Mouse (Mus musculus): ENCODE results near the gene Flnb. TPM values are rescaled to one million over a fixed set of nuclear protein-coding genes. Genes with fewer than 3 reads are reported as not detected.

Flnb gene
- polyA plus RNA-seq, 1 experiment, result 326 TPM

DNA sequence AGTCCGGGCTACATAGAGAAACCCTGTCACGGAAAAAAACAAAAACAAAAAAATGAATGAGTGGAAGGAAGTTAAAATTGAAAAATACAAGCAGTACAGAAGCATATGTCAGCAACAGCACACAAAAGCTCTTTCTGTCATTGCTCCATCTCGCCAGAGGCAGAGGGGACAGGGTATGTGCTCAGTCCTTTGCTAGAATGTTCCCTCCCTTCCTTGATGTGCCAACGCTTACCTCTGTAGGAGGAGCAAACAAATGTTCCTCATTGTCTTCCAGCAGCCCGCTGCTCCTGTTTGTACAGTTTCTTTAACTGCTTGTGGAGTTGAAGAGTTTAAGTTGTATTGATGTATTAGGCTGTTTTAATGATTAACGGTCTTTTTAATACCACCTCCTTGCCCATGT lies 37.3 kb downstream of the Flnb start:
- Histone ChIP-seq H3K36me3 (ENCODE audit: control insufficient read depth, insufficient read depth, low read length, poor library complexity, severe bottlenecking) (no peaks in the 10 kb centered on the region), H3K9me3 (replicated peaks; ENCODE audit: control insufficient read depth, insufficient read depth, low read length, poor library complexity, severe bottlenecking) (no peaks in the 10 kb centered on the region), H3K27me3 (ENCODE audit: control insufficient read depth, insufficient read depth, low read length, poor library complexity, severe bottlenecking) (no peaks in the 10 kb centered on the region), H3K4me1 (ENCODE audit: control insufficient read depth, insufficient read depth, low read length) (peaks cover 14% of the 10 kb centered on the region), H3K9ac (ENCODE audit: low read depth, poor library complexity, severe bottlenecking) (no peak overlapping the region), H3K27ac (ENCODE audit: insufficient read depth, low read length) (no peak overlapping the region), H3K4me3 (ENCODE audit: low read depth, low read length) (no peak overlapping the region)
- no peak for TF ChIP-seq CTCF (IDR thresholded peaks at IDR 0.05; ENCODE audit: low read depth, low read length)
- TF ChIP-seq EP300 (IDR thresholded peaks at IDR 0.05; ENCODE audit: insufficient read depth, low read depth, low read length), result no peak
- TF ChIP-seq POLR2A (IDR thresholded peaks at IDR 0.05; ENCODE audit: insufficient read depth, low read length), result no peak

DNA sequence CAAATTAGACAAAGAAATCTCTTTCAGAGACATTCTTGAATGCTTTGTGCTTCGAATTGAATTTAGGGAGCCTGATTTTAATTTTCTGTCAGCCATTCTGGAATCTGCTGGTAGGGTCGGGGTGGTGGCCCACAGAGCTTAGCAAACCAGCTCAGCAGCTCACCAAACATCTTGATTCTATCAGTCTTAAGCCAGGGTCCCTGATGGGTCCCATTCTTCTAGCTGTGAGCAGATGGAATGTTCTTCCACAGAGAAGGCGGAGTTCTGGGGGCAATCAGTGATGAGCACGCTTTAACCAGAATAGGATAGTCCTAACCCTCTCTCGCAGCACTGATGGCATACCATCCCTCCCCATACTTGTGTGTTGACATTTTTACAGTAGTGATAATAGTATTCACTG lies 37.7 kb downstream of the Flnb start:
- Histone ChIP-seq H3K27ac (ENCODE audit: insufficient read depth, low read length) (no peak overlapping the region), H3K9ac (ENCODE audit: low read depth, poor library complexity, severe bottlenecking) (no peak overlapping the region), H3K4me1 (ENCODE audit: control insufficient read depth, insufficient read depth, low read length) (peaks cover 14% of the 10 kb centered on the region), H3K9me3 (replicated peaks; ENCODE audit: control insufficient read depth, insufficient read depth, low read length, poor library complexity, severe bottlenecking) (no peaks in the 10 kb centered on the region), H3K4me3 (ENCODE audit: low read depth, low read length) (no peak overlapping the region), H3K27me3 (ENCODE audit: control insufficient read depth, insufficient read depth, low read length, poor library complexity, severe bottlenecking) (no peaks in the 10 kb centered on the region), H3K36me3 (ENCODE audit: control insufficient read depth, insufficient read depth, low read length, poor library complexity, severe bottlenecking) (no peaks in the 10 kb centered on the region)
- no peak for TF ChIP-seq CTCF (IDR thresholded peaks at IDR 0.05; ENCODE audit: low read depth, low read length)
- TF ChIP-seq EP300 (IDR thresholded peaks at IDR 0.05; ENCODE audit: insufficient read depth, low read depth, low read length), result no peak
- no peak for TF ChIP-seq POLR2A (IDR thresholded peaks at IDR 0.05; ENCODE audit: insufficient read depth, low read length)

GRCm38 (mm10) chr14:7856348-7856747 lies 38.6 kb downstream of the Flnb start:
- Histone ChIP-seq H3K27ac (ENCODE audit: insufficient read depth, low read length) (no peak overlapping the region), H3K9ac (ENCODE audit: low read depth, poor library complexity, severe bottlenecking) (no peak overlapping the region), H3K4me1 (ENCODE audit: control insufficient read depth, insufficient read depth, low read length) (peaks cover 14% of the 10 kb centered on the region), H3K4me3 (ENCODE audit: low read depth, low read length) (no peak overlapping the region), H3K36me3 (ENCODE audit: control insufficient read depth, insufficient read depth, low read length, poor library complexity, severe bottlenecking) (no peaks in the 10 kb centered on the region), H3K27me3 (ENCODE audit: control insufficient read depth, insufficient read depth, low read length, poor library complexity, severe bottlenecking) (no peaks in the 10 kb centered on the region), H3K9me3 (replicated peaks; ENCODE audit: control insufficient read depth, insufficient read depth, low read length, poor library complexity, severe bottlenecking) (no peaks in the 10 kb centered on the region)
- no peak for TF ChIP-seq EP300 (IDR thresholded peaks at IDR 0.05; ENCODE audit: insufficient read depth, low read depth, low read length)
- no peak for TF ChIP-seq CTCF (IDR thresholded peaks at IDR 0.05; ENCODE audit: low read depth, low read length)
- no peak for TF ChIP-seq POLR2A (IDR thresholded peaks at IDR 0.05; ENCODE audit: insufficient read depth, low read length)

GRCm38 (mm10) chr14:7857835-7858234 lies 40.1 kb downstream of the Flnb start:
- no peak overlapping the region for H3K27ac ChIP-seq (ENCODE audit: insufficient read depth, low read length)

DNA sequence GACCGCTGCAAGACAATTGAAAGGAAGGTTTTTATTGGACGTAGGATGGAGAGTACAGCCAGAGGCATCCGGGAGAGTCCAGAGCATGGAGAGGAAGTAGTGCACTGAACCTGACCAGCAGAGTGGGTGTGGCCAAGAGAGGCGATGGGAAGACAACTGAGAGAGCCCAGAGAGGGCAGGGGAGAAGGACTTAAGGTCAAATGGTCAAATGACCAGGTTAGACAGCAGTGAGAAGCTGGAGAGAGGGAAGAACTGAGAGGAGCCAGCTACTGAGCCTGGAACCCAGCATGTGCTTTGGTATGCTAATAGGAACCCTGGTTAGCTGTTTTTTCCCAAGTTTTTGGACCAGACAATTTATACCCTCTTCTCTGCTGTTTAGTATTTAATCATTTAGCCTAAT lies 40.7 kb downstream of the Flnb start:
- TF ChIP-seq EP300 (IDR thresholded peaks at IDR 0.05; ENCODE audit: insufficient read depth, low read depth, low read length) (0 out of 2 replicates have a peak, but pooled peaks have one; percentile 50), POLR2A (IDR thresholded peaks at IDR 0.05; ENCODE audit: insufficient read depth, low read length) (no peak), CTCF (IDR thresholded peaks at IDR 0.05; ENCODE audit: low read depth, low read length) (no peak)
- Histone ChIP-seq H3K4me3 (ENCODE audit: low read depth, low read length) (no peak overlapping the region), H3K9me3 (replicated peaks; ENCODE audit: control insufficient read depth, insufficient read depth, low read length, poor library complexity, severe bottlenecking) (no peaks in the 10 kb centered on the region), H3K9ac (ENCODE audit: low read depth, poor library complexity, severe bottlenecking) (no peak overlapping the region), H3K4me1 (ENCODE audit: control insufficient read depth, insufficient read depth, low read length) (peaks cover 12% of the 10 kb centered on the region), H3K27ac (ENCODE audit: insufficient read depth, low read length) (no peak overlapping the region), H3K27me3 (ENCODE audit: control insufficient read depth, insufficient read depth, low read length, poor library complexity, severe bottlenecking) (no peaks in the 10 kb centered on the region), H3K36me3 (ENCODE audit: control insufficient read depth, insufficient read depth, low read length, poor library complexity, severe bottlenecking) (no peaks in the 10 kb centered on the region)

More at GRCm38 (mm10) chr14:7857835-7858234, 40.1 kb downstream of the Flnb start:
- Histone ChIP-seq H3K4me1 (ENCODE audit: control insufficient read depth, insufficient read depth, low read length) (peaks cover 13% of the 10 kb centered on the region), H3K9ac (ENCODE audit: low read depth, poor library complexity, severe bottlenecking) (no peak overlapping the region), H3K27me3 (ENCODE audit: control insufficient read depth, insufficient read depth, low read length, poor library complexity, severe bottlenecking) (no peaks in the 10 kb centered on the region), H3K36me3 (ENCODE audit: control insufficient read depth, insufficient read depth, low read length, poor library complexity, severe bottlenecking) (no peaks in the 10 kb centered on the region), H3K9me3 (replicated peaks; ENCODE audit: control insufficient read depth, insufficient read depth, low read length, poor library complexity, severe bottlenecking) (no peaks in the 10 kb centered on the region), H3K4me3 (ENCODE audit: low read depth, low read length) (no peak overlapping the region)
- no peak for TF ChIP-seq CTCF (IDR thresholded peaks at IDR 0.05; ENCODE audit: low read depth, low read length)
- TF ChIP-seq EP300 (IDR thresholded peaks at IDR 0.05; ENCODE audit: insufficient read depth, low read depth, low read length), result no peak
- TF ChIP-seq POLR2A (IDR thresholded peaks at IDR 0.05; ENCODE audit: insufficient read depth, low read length), result no peak

- no peak for TF ChIP-seq CTCF (IDR thresholded peaks at IDR 0.05; ENCODE audit: low read depth, low read length)
- no peak for TF ChIP-seq POLR2A (IDR thresholded peaks at IDR 0.05; ENCODE audit: insufficient read depth, low read length)
- TF ChIP-seq EP300 (IDR thresholded peaks at IDR 0.05; ENCODE audit: insufficient read depth, low read depth, low read length), result no peak
- no peaks in the 10 kb centered on the region for H3K9me3 ChIP-seq (replicated peaks; ENCODE audit: control insufficient read depth, insufficient read depth, low read length, poor library complexity, severe bottlenecking)
- H3K36me3 ChIP-seq (ENCODE audit: control insufficient read depth, insufficient read depth, low read length, poor library complexity, severe bottlenecking), result no peaks in the 10 kb centered on the region
- H3K27me3 ChIP-seq (ENCODE audit: control insufficient read depth, insufficient read depth, low read length, poor library complexity, severe bottlenecking), result no peaks in the 10 kb centered on the region
- H3K27ac ChIP-seq (ENCODE audit: insufficient read depth, low read length), result no peak overlapping the region
- H3K9ac ChIP-seq (ENCODE audit: low read depth, poor library complexity, severe bottlenecking), result no peak overlapping the region
- peaks cover 7% of the 10 kb centered on the region for H3K4me1 ChIP-seq (ENCODE audit: control insufficient read depth, insufficient read depth, low read length)
- no peak overlapping the region for H3K4me3 ChIP-seq (ENCODE audit: low read depth, low read length)
These were observed 42.9 kb downstream of the Flnb start for GRCm38 (mm10) chr14:7860525-7861154.

Measured in ES-Bruce4 (cell line).